Mouse (Mus musculus) CH12.LX (cell line): ENCODE measurements around the gene Olfr222. TPM values are rescaled to one million over a fixed set of nuclear protein-coding genes. Genes with fewer than 3 reads are reported as not detected.
A peak's percentile ranks its signal among the peaks of the same experiment; 100 is the strongest.

Experiments used
- DNase-seq: peaks from one replicate; pipeline ENCODE4 v3.0.0-alpha.2; 2013; ENCODE audit errors: extremely low read depth
- H3K27ac ChIP-seq: 2 replicates; pipeline ENCODE4 v1.5.1; 2012; ENCODE audit warnings: low read depth, mild to moderate bottlenecking, control low read depth, moderate library complexity; ENCODE audit not compliant: insufficient read depth
- H3K27me3 ChIP-seq: replicated peaks from 2 replicates; pipeline ENCODE3; 2012; ENCODE audit warnings: inconsistent platforms
- H3K36me3 ChIP-seq, 2 experiments: replicated peaks in 1 of 2; 2 replicates each; pipeline versions ENCODE3 to v1.6.1; 2012; ENCODE audit warnings: inconsistent platforms in 1 of 2, low read length in 1 of 2, mild to moderate bottlenecking in 1 of 2, mixed read lengths in 1 of 2, moderate library complexity in 1 of 2; ENCODE audit not compliant: control insufficient read depth in 1 of 2, insufficient read depth in 1 of 2
- H3K4me1 ChIP-seq, 2 experiments: 2 replicates each; pipeline ENCODE4 v1.6.1; 2012; ENCODE audit warnings: inconsistent platforms in 1 of 2, moderate library complexity in 1 of 2; ENCODE audit not compliant: insufficient read depth in 2 of 2, control insufficient read depth in 1 of 2
- H3K4me2 ChIP-seq: 2 replicates; pipeline ENCODE4 v1.6.1; 2012; ENCODE audit warnings: low read depth, mild to moderate bottlenecking, control low read depth; ENCODE audit not compliant: poor library complexity, insufficient read depth, severe bottlenecking
- H3K4me3 ChIP-seq, 3 experiments: fragments of 150-350 bp in 1 of 3; sonication (generic) in 1 of 3; replicated peaks in 1 of 3; 2 replicates each; pipeline versions ENCODE3 to v1.5.1; 2011 to 2012; ENCODE audit warnings: low read depth in 2 of 3, low read length in 2 of 3, mild to moderate bottlenecking in 2 of 3, moderate library complexity in 2 of 3, control low read depth in 1 of 3, improper control_type of control experiment in 1 of 3, inconsistent platforms in 1 of 3, mixed read lengths in 1 of 3; ENCODE audit not compliant: poor library complexity in 1 of 3
- H3K79me2 ChIP-seq: replicated peaks from 2 replicates; pipeline ENCODE4 v1.6.1; 2012; ENCODE audit warnings: mild to moderate bottlenecking, moderate library complexity; ENCODE audit not compliant: control insufficient read depth, poor library complexity, insufficient read depth, severe bottlenecking; ENCODE audit errors: extremely low read depth
- H3K9ac ChIP-seq: 2 replicates; pipeline ENCODE4 v1.6.1; 2012; ENCODE audit warnings: low read depth, mild to moderate bottlenecking, control low read depth, moderate library complexity; ENCODE audit not compliant: insufficient read depth
- H3K9me3 ChIP-seq: replicated peaks from 2 replicates; pipeline ENCODE3; 2012; ENCODE audit warnings: low read length, inconsistent platforms, mixed read lengths
- BHLHE40 ChIP-seq: IDR thresholded peaks from 2 replicates; pipeline ENCODE4 v1.6.1; 2011; ENCODE audit warnings: mild to moderate bottlenecking, low read depth, low read length, improper control_type of control experiment
- CHD1 ChIP-seq: IDR thresholded peaks from 2 replicates; pipeline ENCODE4 v1.6.1; 2012; ENCODE audit warnings: low read depth, low read length, improper control_type of control experiment, inconsistent platforms
- CTCF ChIP-seq, 2 experiments: IDR thresholded peaks in 1 of 2; conservative IDR thresholded peaks in 1 of 2; 2 replicates each; pipeline ENCODE4 v1.5.1; 2011 to 2012; ENCODE audit warnings: low read depth in 2 of 2, low read length in 2 of 2, improper control_type of control experiment in 1 of 2, inconsistent platforms in 1 of 2, mild to moderate bottlenecking in 1 of 2, moderate library complexity in 1 of 2
- ELF1 ChIP-seq: IDR thresholded peaks from 2 replicates; pipeline ENCODE4 v1.6.1; 2014; ENCODE audit warnings: low read depth, mild to moderate bottlenecking, inconsistent platforms, low read length, improper control_type of control experiment
- EP300 ChIP-seq: IDR thresholded peaks from 2 replicates; pipeline ENCODE4 v1.6.1; 2011; ENCODE audit warnings: low read length, improper control_type of control experiment
- ETS1 ChIP-seq: conservative IDR thresholded peaks from 2 replicates; pipeline ENCODE4 v1.6.1; 2012; ENCODE audit warnings: low read depth, mild to moderate bottlenecking, inconsistent platforms, low read length, improper control_type of control experiment, moderate library complexity
- HCFC1 ChIP-seq: IDR thresholded peaks from 2 replicates; pipeline ENCODE4 v1.6.1; 2012; ENCODE audit warnings: low read depth, mild to moderate bottlenecking, inconsistent platforms, low read length, improper control_type of control experiment
- IRF4 ChIP-seq: IDR thresholded peaks from 2 replicates; pipeline ENCODE4 v1.6.1; 2014; ENCODE audit warnings: low read depth, mild to moderate bottlenecking, inconsistent platforms, low read length, improper control_type of control experiment
- JUN ChIP-seq: IDR thresholded peaks from 2 replicates; pipeline ENCODE4 v1.6.1; 2011; ENCODE audit warnings: low read depth, mild to moderate bottlenecking, low read length, improper control_type of control experiment, moderate library complexity; ENCODE audit not compliant: insufficient read depth
- JUND ChIP-seq: conservative IDR thresholded peaks from 2 replicates; pipeline ENCODE4 v1.6.1; 2011; ENCODE audit warnings: low read depth, low read length, improper control_type of control experiment
- KAT2A ChIP-seq: IDR thresholded peaks from 2 replicates; pipeline ENCODE4 v1.6.1; 2012; ENCODE audit warnings: low read length, improper control_type of control experiment, inconsistent platforms; ENCODE audit not compliant: insufficient replicate concordance
- MAZ ChIP-seq: IDR thresholded peaks from 2 replicates; pipeline ENCODE4 v1.6.1; 2012; ENCODE audit warnings: low read depth, mild to moderate bottlenecking, inconsistent platforms, low read length, improper control_type of control experiment, moderate library complexity
- MEF2A ChIP-seq: IDR thresholded peaks from 2 replicates; pipeline ENCODE4 v1.6.1; 2014; ENCODE audit warnings: low read depth, mild to moderate bottlenecking, inconsistent platforms, low read length, improper control_type of control experiment, borderline replicate concordance
- NELFE ChIP-seq: IDR thresholded peaks from 2 replicates; pipeline ENCODE4 v1.6.1; 2011; ENCODE audit warnings: low read depth, low read length, improper control_type of control experiment
- NRF1 ChIP-seq: IDR thresholded peaks from 2 replicates; pipeline ENCODE4 v1.6.1; 2014; ENCODE audit warnings: low read depth, mild to moderate bottlenecking, inconsistent platforms, low read length, improper control_type of control experiment, moderate library complexity
- POLR2A ChIP-seq: IDR thresholded peaks from 2 replicates; pipeline ENCODE4 v1.6.1; 2011; ENCODE audit warnings: low read depth, mild to moderate bottlenecking, improper control_type of control experiment, low read length
- RCOR1 ChIP-seq: conservative IDR thresholded peaks from 2 replicates; pipeline ENCODE4 v1.6.1; 2012; ENCODE audit warnings: low read depth, mild to moderate bottlenecking, inconsistent platforms, low read length, improper control_type of control experiment
- SIN3A ChIP-seq: IDR thresholded peaks from 2 replicates; pipeline ENCODE4 v1.6.1; 2012; ENCODE audit warnings: low read length, improper control_type of control experiment, inconsistent platforms
- TBP ChIP-seq: conservative IDR thresholded peaks from 2 replicates; pipeline ENCODE4 v1.6.1; 2011; ENCODE audit warnings: low read depth, low read length, improper control_type of control experiment
- UBTF ChIP-seq: IDR thresholded peaks from 2 replicates; pipeline ENCODE4 v1.6.1; 2012; ENCODE audit warnings: low read depth, mild to moderate bottlenecking, inconsistent platforms, low read length, improper control_type of control experiment, moderate library complexity
- USF1 ChIP-seq: IDR thresholded peaks from 2 replicates; pipeline ENCODE4 v1.6.1; 2014; ENCODE audit warnings: low read depth, mild to moderate bottlenecking, inconsistent platforms, low read length, improper control_type of control experiment
- ZC3H11A ChIP-seq: IDR thresholded peaks from 2 replicates; pipeline ENCODE4 v1.6.1; 2012; ENCODE audit warnings: low read depth, mild to moderate bottlenecking, inconsistent platforms, low read length, improper control_type of control experiment
- ZNF384 ChIP-seq: IDR thresholded peaks from 2 replicates; pipeline ENCODE4 v1.6.1; 2012; ENCODE audit warnings: low read depth, low read length, improper control_type of control experiment, inconsistent platforms
- dilution Hi-C: fragments of 300-500 bp; cut with MboI; formaldehyde crosslinking; loops from 2 replicates; pipeline ENCODE4 v1.14.3; 2020; ENCODE audit warnings: low sequenced_read_pairs; ENCODE audit not compliant: extremely low pct_unique_long_range_greater_than_20kb, extremely low pct_ligation_motif_present
- in situ Hi-C: fragments of 300-500 bp; cut with MboI; formaldehyde crosslinking; loops from 3 replicates; pipeline ENCODE4 v1.14.3; 2019; ENCODE audit warnings: low sequenced_read_pairs, low pct_ligation_motif_present, low pct_unique_long_range_greater_than_20kb, mixed read lengths
- polyA plus RNA-seq: library from polyadenylated mRNA; unstranded; fragments of >175 nt; gene quantifications from 2 replicates; pipeline ENCODE4 v1.2.1, GENCODE M21; 2012; ENCODE audit warnings: low read depth; ENCODE audit not compliant: insufficient read length
- total RNA-seq, 2 experiments: library from RNA; depleted of rRNA; stranded (reverse); fragments of 300-350 nt in 1 of 2; fragments of >200 nt in 1 of 2; gene quantifications; 2 replicates each; pipeline ENCODE4 v1.2.3; 2012 to 2014

Gene Olfr222
- total and polyA plus RNA-seq, 3 experiments, result not detected

DNA sequence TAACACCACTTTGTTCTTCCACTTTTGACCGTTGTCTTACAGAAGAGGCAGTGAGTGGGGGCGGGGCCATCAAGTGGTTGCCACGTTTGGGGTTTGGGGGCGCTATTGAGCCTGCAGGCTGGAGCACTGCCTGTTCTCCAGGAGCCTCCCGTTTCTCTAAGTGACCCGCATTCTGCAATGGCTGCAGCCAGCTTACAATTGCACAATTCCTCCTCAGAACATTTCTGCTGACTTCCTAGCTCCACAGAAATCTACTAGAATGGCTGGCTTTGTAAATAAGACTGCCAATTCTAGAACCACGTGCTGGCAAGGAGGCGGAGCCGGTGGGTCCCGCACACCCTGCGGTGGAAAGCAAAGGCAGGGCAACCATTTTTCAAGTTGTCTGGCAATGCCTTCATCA lies 37.6 kb downstream of the Olfr222 start:
- Histone ChIP-seq H3K27ac (no peak overlapping the region), H3K27me3 (no peaks in the 10 kb centered on the region), H3K4me1 (peaks cover 0 to 24% of the 10 kb centered on the region in 2 experiments; a peak in 2 of 4 replicates), H3K79me2 (no peaks in the 10 kb centered on the region), H3K4me2 (no peak overlapping the region), H3K4me3 (no peak overlapping the region), H3K36me3 (no peaks in the 10 kb centered on the region), H3K9me3 (peaks cover 7% of the 10 kb centered on the region), H3K9ac (no peak overlapping the region)
- in situ Hi-C loops (loop anchor here (5.0 kb wide), 1 partner anchor 49 kb away; no protein-coding TSS in a partner anchor), dilution Hi-C loops (no loop called here)
- TF ChIP-seq CTCF (conservative IDR thresholded peaks at IDR 0.05 in 1 of 2, IDR thresholded peaks at IDR 0.05 in 1 of 2; ENCODE audit: low read depth in 2 of 2, low read length in 2 of 2) (peak in 1 of 2 experiments; percentile 50; a peak in 2 of 4 replicates), ELF1 (no peak), RCOR1 (no peak), ZC3H11A (no peak), BHLHE40 (no peak), USF1 (peak; percentile 11; the same call in 1 of the 2 replicates), SIN3A (no peak)
- no peak for DNase-seq

DNA sequence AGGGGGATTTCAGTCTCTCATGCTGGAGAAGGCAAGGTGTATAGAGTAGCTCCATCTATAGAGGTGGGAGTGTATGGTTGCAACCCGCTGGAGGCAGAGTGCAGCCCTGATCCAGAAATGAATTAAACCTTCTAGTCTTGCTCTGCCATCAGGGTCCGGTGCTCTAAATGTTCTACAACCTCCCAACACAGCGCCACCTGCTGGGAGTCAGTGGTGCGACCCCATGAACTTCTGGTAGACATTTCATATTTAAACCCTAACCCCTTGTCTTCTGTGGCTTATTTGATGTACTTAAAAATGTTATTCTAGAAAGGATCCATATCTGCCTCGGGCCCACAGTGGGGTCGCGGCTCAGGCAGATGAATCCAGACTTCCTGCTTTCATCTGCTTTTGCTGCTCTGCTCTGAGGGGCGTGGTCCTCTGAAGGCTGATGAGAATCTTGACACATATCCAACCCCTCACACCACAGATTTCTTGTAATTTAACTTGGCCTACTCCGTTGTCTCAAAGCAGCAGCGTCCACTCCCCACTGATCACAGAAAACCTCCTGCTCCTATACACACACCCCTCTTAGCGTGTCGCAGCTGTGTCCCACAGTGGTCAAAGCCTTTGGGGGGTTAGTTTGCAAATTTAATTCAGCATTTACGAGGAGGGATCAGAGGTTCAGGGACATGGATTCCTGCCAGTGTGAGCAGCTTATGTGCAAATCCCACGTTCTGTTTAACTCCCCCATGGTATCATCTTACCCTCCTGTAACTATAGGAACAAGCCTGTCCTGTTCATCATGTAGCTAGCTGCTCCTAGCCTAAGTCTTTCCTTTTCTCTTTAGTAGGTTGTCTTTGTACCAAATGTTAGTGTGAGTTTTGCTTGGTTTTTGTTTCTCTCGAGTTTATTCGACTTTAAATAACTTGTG lies 38.6 kb downstream of the Olfr222 start:
- peaks cover 7% of the 10 kb centered on the region for H3K9me3 ChIP-seq
- no peak overlapping the region for H3K4me2 ChIP-seq
- no peaks in the 10 kb centered on the region for H3K27me3 ChIP-seq
- H3K79me2 ChIP-seq, result no peaks in the 10 kb centered on the region
- H3K4me3 ChIP-seq, result no peak overlapping the region
- TF ChIP-seq EP300 (no peak), BHLHE40 (no peak), POLR2A (no peak), USF1 (no peak), TBP (no peak), CTCF (conservative IDR thresholded peaks at IDR 0.05 in 1 of 2, IDR thresholded peaks at IDR 0.05 in 1 of 2; ENCODE audit: low read depth in 2 of 2, low read length in 2 of 2) (peak; percentile 47 to 66; a peak in 3 of 4 replicates), MAZ (no peak)
- TF ChIP-seq, all 38 proteins: peak for 1
- Histone ChIP-seq H3K4me1 (peaks cover 0 to 23% of the 10 kb centered on the region in 2 experiments; a peak in 2 of 4 replicates), H3K9ac (no peak overlapping the region), H3K36me3 (no peaks in the 10 kb centered on the region), H3K27ac (no peak overlapping the region)
- dilution Hi-C loops (no loop called here), in situ Hi-C loops (loop anchor here (5.0 kb wide), 1 partner anchor 50 kb away; no protein-coding TSS in a partner anchor)
- DNase-seq, result peak; percentile 20

GRCm38 (mm10) chr11:59531562-59531961 lies 44.5 kb downstream of the Olfr222 start:
- in situ Hi-C loops (no loop called here), dilution Hi-C loops (no loop called here)
- TF ChIP-seq ETS1 (no peak), JUND (no peak), HCFC1 (no peak), JUN (no peak), NELFE (no peak), CHD1 (no peak), POLR2A (no peak), EP300 (no peak), UBTF (no peak), KAT2A (no peak), ELF1 (no peak), MEF2A (no peak), ZNF384 (no peak), IRF4 (no peak), NRF1 (no peak), TBP (no peak)
- H3K4me1 ChIP-seq, result peaks cover 0 to 25% of the 10 kb centered on the region in 2 experiments; a peak in 2 of 4 replicates
- no peaks in the 10 kb centered on the region for H3K27me3 ChIP-seq
- H3K9ac ChIP-seq, result no peak overlapping the region
- H3K9me3 ChIP-seq, result peaks cover 2% of the 10 kb centered on the region
- H3K4me2 ChIP-seq, result no peak overlapping the region
- H3K4me3 ChIP-seq, result no peak overlapping the region
- DNase-seq, result no peak
- H3K36me3 ChIP-seq, result no peaks in the 10 kb centered on the region
- no peak overlapping the region for H3K27ac ChIP-seq
- H3K79me2 ChIP-seq, result no peaks in the 10 kb centered on the region
